Mouse (Mus musculus) cerebellum, adult 2 months (tissue): ENCODE measurements around the gene Gins1.

Experiments
- CTCF ChIP-seq: fragments of 200-500 bp; IDR thresholded peaks from 2 replicates; pipeline ENCODE4 v1.5.1; 2011; ENCODE audit warnings: low read depth, mild to moderate bottlenecking, control low read depth, low read length, moderate library complexity, borderline replicate concordance; ENCODE audit not compliant: insufficient read depth
- POLR2A ChIP-seq: fragments of 200-500 bp; IDR thresholded peaks from 2 replicates; pipeline ENCODE4 v1.6.1; 2011; ENCODE audit warnings: low read length, control low read depth, borderline replicate concordance; ENCODE audit not compliant: insufficient read depth

DNA sequence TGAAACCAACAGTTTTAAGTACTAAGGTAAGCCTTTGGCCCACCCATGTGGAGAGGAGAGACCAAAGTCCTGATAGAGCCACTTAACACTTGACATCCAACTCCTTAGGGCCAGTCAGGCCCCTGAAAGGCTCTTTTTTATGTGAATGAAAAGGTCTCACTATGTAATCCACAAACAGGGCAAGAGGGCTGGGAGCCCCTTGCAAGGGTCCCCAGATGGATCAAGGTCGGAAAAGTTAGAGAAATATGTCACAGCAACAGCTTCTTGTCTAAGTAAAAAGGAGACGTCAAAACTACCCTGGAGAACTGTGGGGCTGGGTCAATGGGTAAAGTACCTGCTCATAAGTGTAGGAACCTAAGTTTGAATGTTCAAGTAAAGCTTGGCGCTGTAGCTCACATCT lies 59.4 kb downstream of the Gins1 start:
- TF ChIP-seq CTCF (no peak), POLR2A (no peak)
